Mouse (Mus musculus) lung, embryonic 16.5 days (tissue): Measurements from ENCODE around the gene Mmachc. TPM values are rescaled to one million over a fixed set of nuclear protein-coding genes. Genes with fewer than 3 reads are reported as not detected.
A peak's percentile ranks its signal among the peaks of the same experiment; 100 is the strongest.
"Not testable (repeated sequence)": the region's sequence is repeated elsewhere in the genome, so short reads cannot be mapped to it uniquely, and the experiment has no call there.

Experiments used
- ATAC-seq: fragments of 200-750 bp; cut with Nextera tagmentation; 2 replicates; pipeline ENCODE4 v1.8.0; 2017; ENCODE audit warnings: low read depth, mild to moderate bottlenecking, moderate library complexity
- H3K27ac ChIP-seq: fragments of 300-500 bp; sonication (generic); 2 replicates; pipeline ENCODE4 v1.5.1; 2014; ENCODE audit warnings: mild to moderate bottlenecking, control low read depth, low read length
- H3K27me3 ChIP-seq: fragments of 300-500 bp; sonication (generic); 2 replicates; pipeline ENCODE4 v1.6.1; 2014; ENCODE audit warnings: low read depth, low read length, mixed read lengths; ENCODE audit not compliant: control insufficient read depth, insufficient read depth
- H3K36me3 ChIP-seq: fragments of 300-500 bp; sonication (generic); 2 replicates; pipeline ENCODE4 v1.6.1; 2014; ENCODE audit warnings: low read length; ENCODE audit not compliant: control insufficient read depth, insufficient read depth
- H3K4me1 ChIP-seq: fragments of 300-500 bp; sonication (generic); replicated peaks from 2 replicates; pipeline ENCODE4 v1.6.1; 2014; ENCODE audit warnings: low read length, mixed read lengths; ENCODE audit not compliant: control insufficient read depth, insufficient read depth
- H3K4me2 ChIP-seq: fragments of 300-500 bp; sonication (generic); 2 replicates; pipeline ENCODE4 v1.6.1; 2014; ENCODE audit warnings: low read depth, low read length, control low read depth
- H3K4me3 ChIP-seq: fragments of 300-500 bp; sonication (generic); 2 replicates; pipeline ENCODE4 v1.5.1; 2014; ENCODE audit warnings: mild to moderate bottlenecking, low read length, control low read depth
- H3K9ac ChIP-seq: fragments of 300-500 bp; sonication (generic); 2 replicates; pipeline ENCODE4 v1.6.1; 2014; ENCODE audit warnings: low read length, control low read depth
- H3K9me3 ChIP-seq: fragments of 300-500 bp; sonication (generic); 2 replicates; pipeline ENCODE4 v1.6.1; 2016; ENCODE audit warnings: low read length; ENCODE audit not compliant: control insufficient read depth
- WGBS: fragments of 180-500 bp; shearing (Covaris S2); extraction: QIAGEN DNeasy Blood & Tissue Kit; methylation state at CpG from one replicate; pipeline ENCODE4 v1.1.7; 2014; 5-methylcytosine and 5-hydroxymethylcytosine counted together
- polyA plus RNA-seq: library from polyadenylated mRNA; unstranded; fragments of >200 nt; fragmentation: Nextera tagmentation; extraction: Ambion mirVana; gene quantifications from 2 replicates; pipeline ENCODE4 v1.2.1, GENCODE M21; 2015

The Mmachc gene
- polyA plus RNA-seq, 1 experiment from 2014 or later = 23.5 TPM

- not testable (repeated sequence) for H3K4me2 ChIP-seq, H3K9me3 ChIP-seq, H3K9ac ChIP-seq, H3K27ac ChIP-seq, ATAC-seq, H3K27me3 ChIP-seq, H3K4me3 ChIP-seq, H3K4me1 ChIP-seq, H3K36me3 ChIP-seq
- WGBS = 85% methylated on average over 4 of the region's 4 CpGs
Measured at GRCm38 (mm10) chr4:116680521-116680920, 27.7 kb downstream of the Mmachc start.

- Histone ChIP-seq H3K4me2 (no peak overlapping the region), H3K4me3 (no peak overlapping the region), H3K9me3 (no peaks in the 10 kb centered on the region), H3K27ac (no peak overlapping the region), H3K36me3 (no peaks in the 10 kb centered on the region), H3K9ac (no peak overlapping the region), H3K27me3 (no peaks in the 10 kb centered on the region), H3K4me1 (no peaks in the 10 kb centered on the region)
- 70% methylated on average over 5 of the region's 5 CpGs for WGBS
- no peak for ATAC-seq
Measured at GRCm38 (mm10) chr4:116679141-116679540, 29.1 kb downstream of the Mmachc start.

DNA sequence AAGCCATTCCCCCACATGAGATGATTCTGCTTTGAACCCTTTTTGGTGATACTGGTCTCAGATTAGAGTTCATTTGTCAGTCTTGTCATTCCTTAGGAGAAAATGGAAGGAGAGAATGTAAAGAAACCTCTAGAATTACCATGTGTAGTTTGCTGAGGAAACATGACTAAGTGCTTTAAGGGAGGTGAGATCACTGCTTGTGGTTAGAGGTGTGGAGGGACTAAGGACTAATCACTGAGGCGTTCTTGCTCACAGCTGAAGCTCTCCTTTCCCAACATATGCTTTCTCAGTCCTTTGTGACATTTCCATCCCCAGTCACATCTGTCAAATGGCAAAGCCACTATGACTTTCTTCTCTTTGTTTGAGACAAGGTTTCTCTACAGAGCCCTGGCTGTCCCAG is 30.4 kb downstream of the Mmachc start:
- no peak for ATAC-seq
- Histone ChIP-seq H3K27me3 (no peaks in the 10 kb centered on the region), H3K36me3 (no peaks in the 10 kb centered on the region), H3K9ac (no peak overlapping the region), H3K4me2 (no peak overlapping the region), H3K4me3 (no peak overlapping the region), H3K27ac (no peak overlapping the region), H3K4me1 (peaks cover 4% of the 10 kb centered on the region; the same call in 1 of the 2 replicates), H3K9me3 (no peaks in the 10 kb centered on the region)
- WGBS = 72% methylated on average over 1 of the region's 1 CpGs

GRCm38 (mm10) chr4:116676027-116676426 is 32.2 kb downstream of the Mmachc start:
- no peak for ATAC-seq
- Histone ChIP-seq H3K4me3 (no peak overlapping the region), H3K9ac (no peak overlapping the region)

GRCm38 (mm10) chr4:116674761-116675160 is 33.4 kb downstream of the Mmachc start:
- not testable (repeated sequence) for H3K9me3 ChIP-seq, H3K27ac ChIP-seq, H3K4me2 ChIP-seq, H3K4me1 ChIP-seq, H3K4me3 ChIP-seq, H3K27me3 ChIP-seq, H3K9ac ChIP-seq, H3K36me3 ChIP-seq, ATAC-seq
- 85% methylated on average over 6 of the region's 6 CpGs for WGBS

More at GRCm38 (mm10) chr4:116676027-116676426, 32.2 kb downstream of the Mmachc start:
- WGBS = 76% methylated on average over 3 of the region's 3 CpGs
- Histone ChIP-seq H3K36me3 (no peaks in the 10 kb centered on the region), H3K27me3 (no peaks in the 10 kb centered on the region), H3K4me2 (no peak overlapping the region), H3K4me1 (peaks cover 6% of the 10 kb centered on the region; the same call in 1 of the 2 replicates), H3K9me3 (no peaks in the 10 kb centered on the region), H3K27ac (no peak overlapping the region)

DNA sequence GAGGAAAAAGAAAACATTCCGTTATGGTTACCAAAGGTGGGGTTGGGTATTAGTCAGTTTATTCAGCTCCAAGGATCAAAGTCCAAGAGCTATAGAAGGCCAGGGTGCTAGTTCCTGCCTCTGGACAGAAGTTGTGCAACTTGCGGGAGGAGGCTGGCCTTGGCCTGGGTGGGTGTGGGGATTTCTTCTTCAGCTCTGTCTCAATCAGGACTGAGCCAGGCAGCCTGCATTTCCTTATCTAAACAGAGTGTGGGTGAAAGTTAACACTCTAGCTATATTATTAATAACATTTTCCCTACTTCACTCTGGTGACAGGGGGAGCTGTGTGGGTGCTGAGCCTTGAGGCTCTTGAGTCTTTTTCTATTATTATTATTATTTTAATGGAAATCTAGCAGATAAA is 35.4 kb downstream of the Mmachc start:
- no peak overlapping the region for H3K27ac ChIP-seq
- H3K27me3 ChIP-seq = no peaks in the 10 kb centered on the region
- H3K9ac ChIP-seq = no peak overlapping the region
- H3K4me1 ChIP-seq = peaks cover 6% of the 10 kb centered on the region; the same call in 1 of the 2 replicates
- no peak overlapping the region for H3K4me3 ChIP-seq
- ATAC-seq = peak; percentile 95
- no peaks in the 10 kb centered on the region for H3K36me3 ChIP-seq
- WGBS = 18% methylated on average over 2 of the region's 2 CpGs
- H3K9me3 ChIP-seq = no peaks in the 10 kb centered on the region
- no peak overlapping the region for H3K4me2 ChIP-seq

DNA sequence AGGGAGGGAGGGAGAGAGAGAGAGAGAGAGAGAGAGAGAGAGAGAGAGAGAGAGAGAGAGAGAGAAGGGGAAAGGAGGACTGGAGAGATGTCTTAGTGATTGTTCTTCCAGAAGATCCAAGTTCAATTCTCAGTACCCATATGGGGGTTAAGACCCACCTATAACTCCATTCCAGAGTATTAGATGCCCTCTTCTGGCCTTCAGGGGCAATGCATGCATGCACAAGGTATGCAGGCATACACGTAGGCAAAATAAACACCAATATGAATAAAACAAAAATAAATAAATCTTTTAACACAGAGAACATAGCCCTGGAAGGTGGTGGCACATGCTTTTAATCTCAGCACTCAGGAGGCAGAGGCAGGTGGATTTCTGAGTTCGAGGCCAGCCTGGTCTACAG is 38.9 kb downstream of the Mmachc start:
- H3K27me3 ChIP-seq = no peaks in the 10 kb centered on the region
- WGBS = 58% methylated on average over 2 of the region's 2 CpGs
- H3K9me3 ChIP-seq = no peaks in the 10 kb centered on the region
- no peaks in the 10 kb centered on the region for H3K36me3 ChIP-seq
- no peak overlapping the region for H3K27ac ChIP-seq
- peaks cover 6% of the 10 kb centered on the region; the same call in 1 of the 2 replicates for H3K4me1 ChIP-seq
- H3K9ac ChIP-seq = no peak overlapping the region
- no peak overlapping the region for H3K4me2 ChIP-seq
- ATAC-seq = no peak
- H3K4me3 ChIP-seq = no peak overlapping the region

DNA sequence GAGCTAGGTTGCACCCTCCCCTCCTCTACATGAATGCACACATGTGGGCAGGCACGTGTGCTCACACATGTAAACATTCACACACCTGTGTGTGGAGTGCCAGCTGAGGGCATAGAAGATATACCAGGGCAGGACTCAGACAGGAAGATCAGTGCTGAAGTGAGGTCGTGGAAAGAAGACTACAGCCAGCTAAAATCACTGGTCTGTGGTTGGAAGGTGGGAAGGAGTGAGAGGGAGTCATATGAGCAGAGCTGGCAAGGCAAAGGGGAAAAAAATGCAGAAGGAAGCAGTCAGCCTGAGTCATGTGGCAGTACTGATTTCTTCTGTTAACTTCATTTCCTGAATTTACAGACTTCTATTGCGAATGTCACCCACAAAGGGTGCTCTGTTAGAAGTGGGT is 40.1 kb downstream of the Mmachc start:
- H3K4me3 ChIP-seq = no peak overlapping the region
- no peaks in the 10 kb centered on the region for H3K36me3 ChIP-seq
- H3K4me1 ChIP-seq = peaks cover 5% of the 10 kb centered on the region; the same call in 1 of the 2 replicates
- H3K9ac ChIP-seq = no peak overlapping the region
- no peaks in the 10 kb centered on the region for H3K9me3 ChIP-seq
- WGBS = 37% methylated on average over 3 of the region's 3 CpGs
- H3K27me3 ChIP-seq = no peaks in the 10 kb centered on the region
- ATAC-seq = no peak
- H3K27ac ChIP-seq = no peak overlapping the region
- H3K4me2 ChIP-seq = no peak overlapping the region

- 51% methylated on average over 4 of the region's 4 CpGs for WGBS
- no peak overlapping the region for H3K4me2 ChIP-seq
- no peak for ATAC-seq
Measured at GRCm38 (mm10) chr4:116666625-116667024, 41.6 kb downstream of the Mmachc start.

DNA sequence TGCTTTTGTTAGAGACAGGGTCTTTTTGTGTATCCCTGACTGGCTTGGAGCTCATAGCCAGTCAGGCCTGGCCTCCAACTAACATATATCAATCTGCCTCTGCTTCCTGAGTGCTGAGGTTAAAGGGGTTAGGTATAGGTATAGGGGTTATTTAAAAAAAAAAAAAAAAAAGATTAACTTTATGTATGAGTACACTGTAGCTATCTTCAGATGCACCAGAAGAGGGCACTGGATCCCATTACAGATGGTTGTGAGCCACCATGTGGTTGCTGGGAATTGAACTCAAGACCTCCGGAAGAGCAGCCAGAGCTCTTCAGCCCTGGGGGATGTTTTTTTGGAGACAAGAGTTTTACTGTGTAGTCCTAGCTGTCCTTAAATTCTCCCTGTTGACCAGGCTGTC is 46.2 kb downstream of the Mmachc start:
- no peak for ATAC-seq
- Histone ChIP-seq H3K4me3 (no peak overlapping the region), H3K27me3 (no peaks in the 10 kb centered on the region), H3K36me3 (no peaks in the 10 kb centered on the region), H3K4me2 (no peak overlapping the region), H3K27ac (no peak overlapping the region), H3K9ac (no peak overlapping the region), H3K4me1 (no peaks in the 10 kb centered on the region; the same call in 1 of the 2 replicates), H3K9me3 (no peaks in the 10 kb centered on the region)
- 75% methylated on average over 1 of the region's 1 CpGs for WGBS

More at GRCm38 (mm10) chr4:116666625-116667024, 41.6 kb downstream of the Mmachc start:
- H3K27me3 ChIP-seq = no peaks in the 10 kb centered on the region
- no peaks in the 10 kb centered on the region for H3K9me3 ChIP-seq
- H3K4me3 ChIP-seq = no peak overlapping the region
- H3K27ac ChIP-seq = no peak overlapping the region
- no peaks in the 10 kb centered on the region for H3K36me3 ChIP-seq
- H3K4me1 ChIP-seq = no peaks in the 10 kb centered on the region
- no peak overlapping the region for H3K9ac ChIP-seq
